ENCODE assay signal across 19 mouse cellular contexts in genomic region chr6:72387816-72388215, GRCm38 (mm10). TPM values are rescaled to one million over a fixed set of nuclear protein-coding genes. Genes with fewer than 3 reads are reported as not detected.
DNase-seq lines count a peak whose midpoint lies in the region; ATAC-seq and TF ChIP-seq lines count a peak whose summit lies in the region.
"Had no signal": no experiment of that assay in that cellular context is flagged by ENCODE, and none has a peak within 500 bp of the region (broad histone marks: within the 10 kb centered on the region; RNA-seq: fewer than 3 reads in every experiment).

No protein-coding gene starts in this region.

- peaks cover 8% of the 10 kb centered on the region; the same call in 1 of the 2 replicates for H3K36me3 ChIP-seq in intestine, embryonic 15.5 days
- H3K36me3 ChIP-seq in intestine, embryonic 16.5 days (ENCODE audit: control insufficient read depth, insufficient read depth, low read length) = peaks cover 9% of the 10 kb centered on the region
- H3K36me3 ChIP-seq in stomach, embryonic 15.5 days = peaks cover 29% of the 10 kb centered on the region
- H3K36me3 ChIP-seq in stomach, postnatal 0 days (ENCODE audit: control insufficient read depth, insufficient read depth, low read length) = peaks cover 6% of the 10 kb centered on the region; the same call in 1 of the 2 replicates
- peaks cover 31% of the 10 kb centered on the region for H3K36me3 ChIP-seq in limb, embryonic 13.5 days
- peaks cover 44% of the 10 kb centered on the region for H3K36me3 ChIP-seq in liver, postnatal 0 days (replicated peaks; ENCODE audit: insufficient read depth, low read length)
- no peaks in the 10 kb centered on the region for H3K36me3 ChIP-seq in hindbrain, postnatal 0 days (ENCODE audit: insufficient read depth, low read length)

- no peak for TF ChIP-seq CTCF in stomach, postnatal 0 days (IDR thresholded peaks at IDR 0.05; ENCODE audit: low read depth)
- TF ChIP-seq CTCF in liver, postnatal 0 days (IDR thresholded peaks at IDR 0.05; ENCODE audit: low read depth) = no peak
- no peak for TF ChIP-seq CTCF in hindbrain, postnatal 0 days (IDR thresholded peaks at IDR 0.05; ENCODE audit: low read depth)

- no peaks in the 10 kb centered on the region for H3K9me3 ChIP-seq in intestine, embryonic 15.5 days
- no peaks in the 10 kb centered on the region for H3K9me3 ChIP-seq in intestine, embryonic 16.5 days (ENCODE audit: control insufficient read depth, low read length)
- no peaks in the 10 kb centered on the region for H3K9me3 ChIP-seq in stomach, embryonic 15.5 days
- no peaks in the 10 kb centered on the region for H3K9me3 ChIP-seq in stomach, postnatal 0 days (ENCODE audit: control insufficient read depth, low read length)
- H3K9me3 ChIP-seq in limb, embryonic 13.5 days = no peaks in the 10 kb centered on the region
- no peaks in the 10 kb centered on the region for H3K9me3 ChIP-seq in liver, postnatal 0 days (ENCODE audit: low read length)
- no peaks in the 10 kb centered on the region for H3K9me3 ChIP-seq in hindbrain, postnatal 0 days (ENCODE audit: low read length)
- H3K9me3 ChIP-seq: forebrain, embryonic 10.5 days had no signal

- no peak overlapping the region for H3K27ac ChIP-seq in intestine, embryonic 15.5 days
- no peak overlapping the region for H3K27ac ChIP-seq in intestine, embryonic 16.5 days (ENCODE audit: low read length)
- no peak overlapping the region for H3K27ac ChIP-seq in stomach, embryonic 15.5 days
- no peak overlapping the region for H3K27ac ChIP-seq in stomach, postnatal 0 days (replicated peaks)
- no peak overlapping the region for H3K27ac ChIP-seq in limb, embryonic 13.5 days
- peak overlapping the region; percentile 98 for H3K27ac ChIP-seq in liver, postnatal 0 days (ENCODE audit: low read depth)
- no peak overlapping the region for H3K27ac ChIP-seq in hindbrain, postnatal 0 days
- H3K27ac ChIP-seq: forebrain, embryonic 10.5 days; heart, adult 2 months had no signal

- H3K4me1 ChIP-seq in intestine, embryonic 15.5 days (replicated peaks) = peaks cover 24% of the 10 kb centered on the region
- peaks cover 24% of the 10 kb centered on the region for H3K4me1 ChIP-seq in intestine, embryonic 16.5 days (ENCODE audit: control insufficient read depth, insufficient read depth, low read length)
- H3K4me1 ChIP-seq in stomach, embryonic 15.5 days = peaks cover 20% of the 10 kb centered on the region
- H3K4me1 ChIP-seq in stomach, postnatal 0 days (replicated peaks; ENCODE audit: control insufficient read depth, insufficient read depth) = peaks cover 9% of the 10 kb centered on the region; the same call in 1 of the 2 replicates
- H3K4me1 ChIP-seq in limb, embryonic 13.5 days = peaks cover 30% of the 10 kb centered on the region
- H3K4me1 ChIP-seq in liver, postnatal 0 days (ENCODE audit: insufficient read depth) = peaks cover 36% of the 10 kb centered on the region
- 0 out of 2 replicates have a peak, but pooled peaks cover 5% of the 10 kb centered on the region for H3K4me1 ChIP-seq in hindbrain, postnatal 0 days (ENCODE audit: insufficient read depth, low read length)

- H3K4me3 ChIP-seq in intestine, embryonic 15.5 days (replicated peaks) = no peak overlapping the region
- no peak overlapping the region for H3K4me3 ChIP-seq in intestine, embryonic 16.5 days (ENCODE audit: low read length)
- no peak overlapping the region for H3K4me3 ChIP-seq in stomach, embryonic 15.5 days (replicated peaks)
- no peak overlapping the region for H3K4me3 ChIP-seq in stomach, postnatal 0 days (ENCODE audit: low read depth, low read length)
- H3K4me3 ChIP-seq in limb, embryonic 13.5 days = no peak overlapping the region
- peak overlapping the region; percentile 64 for H3K4me3 ChIP-seq in liver, postnatal 0 days (ENCODE audit: low read depth, low read length)
- no peak overlapping the region for H3K4me3 ChIP-seq in hindbrain, postnatal 0 days (ENCODE audit: low read length)
- H3K4me3 ChIP-seq: forebrain, embryonic 10.5 days; heart, adult 2 months had no signal

- WGBS in intestine, embryonic 15.5 days = 84% methylated on average over 3 of the region's 3 CpGs
- WGBS in intestine, embryonic 16.5 days = 77% methylated on average over 3 of the region's 3 CpGs
- 88% methylated on average over 3 of the region's 3 CpGs for WGBS in stomach, embryonic 15.5 days
- 86% methylated on average over 3 of the region's 3 CpGs for WGBS in stomach, postnatal 0 days
- WGBS in limb, embryonic 13.5 days = 53% methylated on average over 3 of the region's 3 CpGs
- 79% methylated on average over 3 of the region's 3 CpGs for WGBS in liver, postnatal 0 days (ENCODE audit: insufficient replicate concordance)
- 71% methylated on average over 3 of the region's 3 CpGs for WGBS in hindbrain, postnatal 0 days

- H3K4me2 ChIP-seq in intestine, embryonic 15.5 days (replicated peaks) = 0 out of 2 replicates have a peak overlapping the region, but pooled peaks have one; percentile 74
- no peak overlapping the region for H3K4me2 ChIP-seq in intestine, embryonic 16.5 days (ENCODE audit: low read depth, low read length)
- peak overlapping the region; percentile 70; the same call in 1 of the 2 replicates for H3K4me2 ChIP-seq in stomach, embryonic 15.5 days
- H3K4me2 ChIP-seq in stomach, postnatal 0 days (replicated peaks; ENCODE audit: low read depth) = no peak overlapping the region
- peak overlapping the region; percentile 77 for H3K4me2 ChIP-seq in limb, embryonic 13.5 days (replicated peaks)
- peak overlapping the region; percentile 80 for H3K4me2 ChIP-seq in liver, postnatal 0 days (ENCODE audit: low read depth, low read length)
- H3K4me2 ChIP-seq in hindbrain, postnatal 0 days (ENCODE audit: low read depth, low read length) = no peak overlapping the region
- H3K4me2 ChIP-seq: midbrain, embryonic 11.5 days had no signal

- no peak for DNase-seq in stomach, postnatal 0 days (ENCODE audit: low spot score)
- DNase-seq in liver, postnatal 0 days = no peak
- DNase-seq in hindbrain, postnatal 0 days (ENCODE audit: low spot score) = no peak
- no peak for DNase-seq in embryo, embryonic 10.5 days (ENCODE audit: low spot score)
- DNase-seq: adrenal gland, adult 8-10 months; cerebellum, postnatal 10 days; heart, adult 2 months; lung, adult 18-20 months; lung, postnatal 4 days; retina, postnatal 1 day had no signal

- TF ChIP-seq EP300 in stomach, postnatal 0 days (optimal IDR thresholded peaks at IDR 0.05) = no peak
- TF ChIP-seq EP300 in liver, postnatal 0 days (IDR thresholded peaks at IDR 0.05; ENCODE audit: low read depth) = no peak

- no peak for ATAC-seq in intestine, embryonic 15.5 days
- no peak for ATAC-seq in intestine, embryonic 16.5 days
- no peak for ATAC-seq in stomach, embryonic 15.5 days (ENCODE audit: insufficient read depth, low FRiP score, low read depth)
- ATAC-seq in stomach, postnatal 0 days (ENCODE audit: low FRiP score, low TSS enrichment) = no peak
- ATAC-seq in limb, embryonic 13.5 days (ENCODE audit: low FRiP score, low read depth) = no peak
- ATAC-seq in liver, postnatal 0 days = no peak
- no peak for ATAC-seq in hindbrain, postnatal 0 days
- ATAC-seq: inflammation-experienced regulatory T-cells, adult 6 months; Patski had no signal

- H3K27me3 ChIP-seq in intestine, embryonic 15.5 days (replicated peaks) = no peaks in the 10 kb centered on the region
- H3K27me3 ChIP-seq in intestine, embryonic 16.5 days (replicated peaks; ENCODE audit: control insufficient read depth, insufficient read depth, low read length) = no peaks in the 10 kb centered on the region
- no peaks in the 10 kb centered on the region for H3K27me3 ChIP-seq in stomach, embryonic 15.5 days (replicated peaks)
- no peaks in the 10 kb centered on the region for H3K27me3 ChIP-seq in stomach, postnatal 0 days (ENCODE audit: control insufficient read depth, insufficient read depth, low read length)
- no peaks in the 10 kb centered on the region for H3K27me3 ChIP-seq in limb, embryonic 13.5 days
- H3K27me3 ChIP-seq in liver, postnatal 0 days (ENCODE audit: insufficient read depth, low read length) = no peaks in the 10 kb centered on the region
- H3K27me3 ChIP-seq in hindbrain, postnatal 0 days (ENCODE audit: insufficient read depth, low read length) = peaks cover 7% of the 10 kb centered on the region; the same call in 1 of the 2 replicates
- H3K27me3 ChIP-seq: Patski had no signal

- H3K9ac ChIP-seq in intestine, embryonic 15.5 days = no peak overlapping the region
- no peak overlapping the region for H3K9ac ChIP-seq in intestine, embryonic 16.5 days (ENCODE audit: low read depth, low read length)
- no peak overlapping the region for H3K9ac ChIP-seq in stomach, embryonic 15.5 days
- H3K9ac ChIP-seq in stomach, postnatal 0 days (ENCODE audit: low read length) = no peak overlapping the region
- H3K9ac ChIP-seq in limb, embryonic 13.5 days = no peak overlapping the region
- H3K9ac ChIP-seq in liver, postnatal 0 days (replicated peaks) = peak overlapping the region; percentile 86
- H3K9ac ChIP-seq in hindbrain, postnatal 0 days (replicated peaks; ENCODE audit: low read length) = no peak overlapping the region

RNA-seq across cellular contexts. Expression of gene Vamp8, which starts 2.7 kb away (rescaled TPM):
- 193 and 229 TPM in 2 replicates for polyA plus RNA-seq in intestine, embryonic 15.5 days (2015; fragmentation: Nextera tagmentation; extraction: Ambion mirVana)
- 251 and 269 TPM in 2 replicates for polyA plus RNA-seq in intestine, embryonic 16.5 days (2015; fragmentation: Nextera tagmentation; extraction: Ambion mirVana)
- 215 and 219 TPM in 2 replicates for polyA plus RNA-seq in stomach, embryonic 15.5 days (2015; fragmentation: Nextera tagmentation; extraction: Ambion mirVana)
- 368 and 396 TPM in 2 replicates for polyA plus RNA-seq in stomach, postnatal 0 days (2015; fragmentation: Nextera tagmentation; extraction: Ambion mirVana)
- polyA plus RNA-seq in limb, embryonic 13.5 days (2015; fragmentation: Nextera tagmentation; extraction: Ambion mirVana) = 143 and 146 TPM in 2 replicates
- polyA plus RNA-seq in liver, postnatal 0 days (2015; fragmentation: Nextera tagmentation; extraction: Ambion mirVana) = 263 and 277 TPM in 2 replicates
- total RNA-seq in hindbrain, postnatal 0 days (2014; rRNA removed) = 7.2 and 17.4 TPM in 2 replicates
- polyA plus RNA-seq in hindbrain, postnatal 0 days (2015; fragmentation: Nextera tagmentation; extraction: Ambion mirVana) = 34.3 and 39.6 TPM in 2 replicates

RNA-seq across cellular contexts. Expression of gene Vamp5, which starts 7.5 kb away (rescaled TPM):
- polyA plus RNA-seq in intestine, embryonic 15.5 days (2015; fragmentation: Nextera tagmentation; extraction: Ambion mirVana) = 19.2 and 19.4 TPM in 2 replicates
- 17.3 and 17.8 TPM in 2 replicates for polyA plus RNA-seq in intestine, embryonic 16.5 days (2015; fragmentation: Nextera tagmentation; extraction: Ambion mirVana)
- 23.9 and 26.8 TPM in 2 replicates for polyA plus RNA-seq in stomach, embryonic 15.5 days (2015; fragmentation: Nextera tagmentation; extraction: Ambion mirVana)
- 20.2 and 22.2 TPM in 2 replicates for polyA plus RNA-seq in stomach, postnatal 0 days (2015; fragmentation: Nextera tagmentation; extraction: Ambion mirVana)
- 21.1 and 22.6 TPM in 2 replicates for polyA plus RNA-seq in limb, embryonic 13.5 days (2015; fragmentation: Nextera tagmentation; extraction: Ambion mirVana)
- polyA plus RNA-seq in liver, postnatal 0 days (2015; fragmentation: Nextera tagmentation; extraction: Ambion mirVana) = 50.8 and 53.1 TPM in 2 replicates
- 4.6 and 20.0 TPM in 2 replicates for total RNA-seq in hindbrain, postnatal 0 days (2014; rRNA removed)
- polyA plus RNA-seq in hindbrain, postnatal 0 days (2015; fragmentation: Nextera tagmentation; extraction: Ambion mirVana) = 11.9 and 12.9 TPM in 2 replicates

RNA-seq across cellular contexts. Expression of gene Rnf181, which starts 21.1 kb away (rescaled TPM):
- 122 and 133 TPM in 2 replicates for polyA plus RNA-seq in intestine, embryonic 15.5 days (2015; fragmentation: Nextera tagmentation; extraction: Ambion mirVana)
- polyA plus RNA-seq in intestine, embryonic 16.5 days (2015; fragmentation: Nextera tagmentation; extraction: Ambion mirVana) = 159 and 162 TPM in 2 replicates
- 123 and 132 TPM in 2 replicates for polyA plus RNA-seq in stomach, embryonic 15.5 days (2015; fragmentation: Nextera tagmentation; extraction: Ambion mirVana)
- polyA plus RNA-seq in stomach, postnatal 0 days (2015; fragmentation: Nextera tagmentation; extraction: Ambion mirVana) = 136 and 137 TPM in 2 replicates
- 90.9 and 94.0 TPM in 2 replicates for polyA plus RNA-seq in limb, embryonic 13.5 days (2015; fragmentation: Nextera tagmentation; extraction: Ambion mirVana)
- polyA plus RNA-seq in liver, postnatal 0 days (2015; fragmentation: Nextera tagmentation; extraction: Ambion mirVana) = 61.0 and 63.2 TPM in 2 replicates
- 70.6 and 72.7 TPM in 2 replicates for total RNA-seq in hindbrain, postnatal 0 days (2014; rRNA removed)
- 128 and 134 TPM in 2 replicates for polyA plus RNA-seq in hindbrain, postnatal 0 days (2015; fragmentation: Nextera tagmentation; extraction: Ambion mirVana)

RNA-seq across cellular contexts. Expression of gene Ggcx, which starts 26.3 kb away (rescaled TPM):
- 23.8 and 23.9 TPM in 2 replicates for polyA plus RNA-seq in intestine, embryonic 15.5 days (2015; fragmentation: Nextera tagmentation; extraction: Ambion mirVana)
- polyA plus RNA-seq in intestine, embryonic 16.5 days (2015; fragmentation: Nextera tagmentation; extraction: Ambion mirVana) = 20.3 and 23.7 TPM in 2 replicates
- 30.4 and 39.5 TPM in 2 replicates for polyA plus RNA-seq in stomach, embryonic 15.5 days (2015; fragmentation: Nextera tagmentation; extraction: Ambion mirVana)
- 10.7 and 10.8 TPM in 2 replicates for polyA plus RNA-seq in stomach, postnatal 0 days (2015; fragmentation: Nextera tagmentation; extraction: Ambion mirVana)
- 43.5 and 47.8 TPM in 2 replicates for polyA plus RNA-seq in limb, embryonic 13.5 days (2015; fragmentation: Nextera tagmentation; extraction: Ambion mirVana)
- polyA plus RNA-seq in liver, postnatal 0 days (2015; fragmentation: Nextera tagmentation; extraction: Ambion mirVana) = 16.2 and 20.7 TPM in 2 replicates
- 14.8 and 23.6 TPM in 2 replicates for total RNA-seq in hindbrain, postnatal 0 days (2014; rRNA removed)
- 10.6 and 14.6 TPM in 2 replicates for polyA plus RNA-seq in hindbrain, postnatal 0 days (2015; fragmentation: Nextera tagmentation; extraction: Ambion mirVana)

RNA-seq across cellular contexts. Expression of gene Tmem150a, which starts 32.6 kb away (rescaled TPM):
- 11.3 and 14.4 TPM in 2 replicates for polyA plus RNA-seq in intestine, embryonic 15.5 days (2015; fragmentation: Nextera tagmentation; extraction: Ambion mirVana)
- polyA plus RNA-seq in intestine, embryonic 16.5 days (2015; fragmentation: Nextera tagmentation; extraction: Ambion mirVana) = 16.4 and 18.0 TPM in 2 replicates
- 14.8 and 15.4 TPM in 2 replicates for polyA plus RNA-seq in stomach, embryonic 15.5 days (2015; fragmentation: Nextera tagmentation; extraction: Ambion mirVana)
- 7.7 and 8.4 TPM in 2 replicates for polyA plus RNA-seq in stomach, postnatal 0 days (2015; fragmentation: Nextera tagmentation; extraction: Ambion mirVana)
- polyA plus RNA-seq in limb, embryonic 13.5 days (2015; fragmentation: Nextera tagmentation; extraction: Ambion mirVana) = 12.1 and 14.6 TPM in 2 replicates
- polyA plus RNA-seq in liver, postnatal 0 days (2015; fragmentation: Nextera tagmentation; extraction: Ambion mirVana) = 92.3 and 113 TPM in 2 replicates
- total RNA-seq in hindbrain, postnatal 0 days (2014; rRNA removed) = 23.6 and 35.3 TPM in 2 replicates
- 12.2 and 15.3 TPM in 2 replicates for polyA plus RNA-seq in hindbrain, postnatal 0 days (2015; fragmentation: Nextera tagmentation; extraction: Ambion mirVana)
- total RNA-seq: monocyte, adult 5-6 weeks had no signal

Comparison
In these comparisons a context has a peak if more than half of its experiments do, and no peak if none do; other contexts are left out.
1. H3K4me2 ChIP-seq: peak in intestine, embryonic 15.5 days (single experiment), stomach, embryonic 15.5 days (single experiment), limb, embryonic 13.5 days (single experiment) and liver, postnatal 0 days (single experiment); none in intestine, embryonic 16.5 days (single experiment), stomach, postnatal 0 days (single experiment) and hindbrain, postnatal 0 days (single experiment).